Mouse (Mus musculus): ENCODE data around the gene AC124502.3. TPM values are rescaled to one million over a fixed set of nuclear protein-coding genes. Genes with fewer than 3 reads are reported as not detected.

The AC124502.3 gene
- polyA plus RNA-seq, 1 experiment from 2014 or later, result not detected

GRCm38 (mm10) chr19:5053909-5054308, 15.2 kb downstream of the AC124502.3 start:
- Histone ChIP-seq H3K9ac (ENCODE audit: low read depth, low read length) (no peak overlapping the region; the same call in 1 of the 2 replicates), H3K27me3 (replicated peaks; ENCODE audit: control insufficient read depth, insufficient read depth, low read length) (no peaks in the 10 kb centered on the region), H3K4me2 (replicated peaks; ENCODE audit: low read depth) (no peak overlapping the region), H3K4me1 (replicated peaks; ENCODE audit: control insufficient read depth, insufficient read depth, low read length) (no peaks in the 10 kb centered on the region), H3K27ac (ENCODE audit: low read depth, low read length) (no peak overlapping the region), H3K9me3 (ENCODE audit: control insufficient read depth) (no peaks in the 10 kb centered on the region), H3K36me3 (ENCODE audit: control insufficient read depth, insufficient read depth) (peaks cover 5% of the 10 kb centered on the region), H3K4me3 (ENCODE audit: low read depth, low read length) (no peak overlapping the region)
- peak; percentile 88 for TF ChIP-seq CTCF (IDR thresholded peaks at IDR 0.05; ENCODE audit: low read depth)
- peak; percentile 34 for ATAC-seq
- 22% methylated on average over 9 of the region's 9 CpGs for WGBS

- H3K36me3 ChIP-seq (ENCODE audit: control insufficient read depth, insufficient read depth), result no peaks in the 10 kb centered on the region
- H3K27me3 ChIP-seq (replicated peaks; ENCODE audit: control insufficient read depth, insufficient read depth, low read length), result no peaks in the 10 kb centered on the region
- ATAC-seq, result no peak
- H3K4me3 ChIP-seq (ENCODE audit: low read depth, low read length), result no peak overlapping the region
- no peak overlapping the region for H3K27ac ChIP-seq (ENCODE audit: low read depth, low read length)
- no peak overlapping the region for H3K4me2 ChIP-seq (replicated peaks; ENCODE audit: low read depth)
- peak; percentile 80 for TF ChIP-seq CTCF (IDR thresholded peaks at IDR 0.05; ENCODE audit: low read depth)
- no peaks in the 10 kb centered on the region for H3K4me1 ChIP-seq (replicated peaks; ENCODE audit: control insufficient read depth, insufficient read depth, low read length)
- no peak overlapping the region for H3K9ac ChIP-seq (ENCODE audit: low read depth, low read length)
- 16% methylated on average over 6 of the region's 6 CpGs for WGBS
- H3K9me3 ChIP-seq (ENCODE audit: control insufficient read depth), result no peaks in the 10 kb centered on the region
Measured at GRCm38 (mm10) chr19:5056251-5056650, 17.6 kb downstream of the AC124502.3 start.

- Histone ChIP-seq H3K9ac (ENCODE audit: low read depth, low read length) (no peak overlapping the region), H3K27me3 (replicated peaks; ENCODE audit: control insufficient read depth, insufficient read depth, low read length) (no peaks in the 10 kb centered on the region; the same call in 1 of the 2 replicates), H3K4me2 (replicated peaks; ENCODE audit: low read depth) (no peak overlapping the region; the same call in 1 of the 2 replicates), H3K27ac (ENCODE audit: low read depth, low read length) (no peak overlapping the region), H3K9me3 (ENCODE audit: control insufficient read depth) (no peaks in the 10 kb centered on the region), H3K36me3 (ENCODE audit: control insufficient read depth, insufficient read depth) (no peaks in the 10 kb centered on the region), H3K4me3 (ENCODE audit: low read depth, low read length) (no peak overlapping the region), H3K4me1 (replicated peaks; ENCODE audit: control insufficient read depth, insufficient read depth, low read length) (no peaks in the 10 kb centered on the region)
- TF ChIP-seq CTCF (IDR thresholded peaks at IDR 0.05; ENCODE audit: low read depth), result no peak
- WGBS, result 26% methylated on average over 16 of the region's 16 CpGs
- no peak for ATAC-seq
Measured at GRCm38 (mm10) chr19:5057876-5058775, 19.4 kb downstream of the AC124502.3 start.

GRCm38 (mm10) chr19:5058801-5059771, 20.4 kb downstream of the AC124502.3 start:
- no peak for TF ChIP-seq CTCF (IDR thresholded peaks at IDR 0.05; ENCODE audit: low read depth)
- H3K9me3 ChIP-seq (ENCODE audit: control insufficient read depth), result no peaks in the 10 kb centered on the region
- 26% methylated on average over 10 of the region's 10 CpGs for WGBS
- no peak overlapping the region for H3K9ac ChIP-seq (ENCODE audit: low read depth, low read length)
- H3K4me1 ChIP-seq (replicated peaks; ENCODE audit: control insufficient read depth, insufficient read depth, low read length), result no peaks in the 10 kb centered on the region
- no peak overlapping the region for H3K4me3 ChIP-seq (ENCODE audit: low read depth, low read length)
- ATAC-seq, result no peak; the same call in 1 of the 2 replicates
- no peaks in the 10 kb centered on the region for H3K36me3 ChIP-seq (ENCODE audit: control insufficient read depth, insufficient read depth)
- no peaks in the 10 kb centered on the region; the same call in 1 of the 2 replicates for H3K27me3 ChIP-seq (replicated peaks; ENCODE audit: control insufficient read depth, insufficient read depth, low read length)
- peak overlapping the region; percentile 28; the same call in 1 of the 2 replicates for H3K27ac ChIP-seq (ENCODE audit: low read depth, low read length)
- peak overlapping the region; percentile 17; the same call in 1 of the 2 replicates for H3K4me2 ChIP-seq (replicated peaks; ENCODE audit: low read depth)

GRCm38 (mm10) chr19:5060365-5061330, 22.0 kb downstream of the AC124502.3 start:
- 37% methylated on average over 5 of the region's 5 CpGs for WGBS
- no peaks in the 10 kb centered on the region; the same call in 1 of the 2 replicates for H3K27me3 ChIP-seq (replicated peaks; ENCODE audit: control insufficient read depth, insufficient read depth, low read length)
- no peak overlapping the region for H3K4me3 ChIP-seq (ENCODE audit: low read depth, low read length)
- ATAC-seq, result no peak
- H3K4me1 ChIP-seq (replicated peaks; ENCODE audit: control insufficient read depth, insufficient read depth, low read length), result no peaks in the 10 kb centered on the region
- H3K36me3 ChIP-seq (ENCODE audit: control insufficient read depth, insufficient read depth), result no peaks in the 10 kb centered on the region
- no peak overlapping the region for H3K9ac ChIP-seq (ENCODE audit: low read depth, low read length)
- no peaks in the 10 kb centered on the region for H3K9me3 ChIP-seq (ENCODE audit: control insufficient read depth)
- TF ChIP-seq CTCF (IDR thresholded peaks at IDR 0.05; ENCODE audit: low read depth), result no peak
- H3K4me2 ChIP-seq (replicated peaks; ENCODE audit: low read depth), result no peak overlapping the region
- no peak overlapping the region for H3K27ac ChIP-seq (ENCODE audit: low read depth, low read length)
